Mouse (Mus musculus) megakaryocyte, embryonic 14.5 days (primary cell): ENCODE data around the gene Slc22a23.

Experiments
- FLI1 ChIP-seq: IDR thresholded peaks from 2 replicates; pipeline ENCODE4 v1.6.1; 2012; ENCODE audit warnings: low read length, inconsistent platforms, mixed read lengths
- GATA1 ChIP-seq: IDR thresholded peaks from 3 replicates; pipeline ENCODE4 v1.6.1; 2012; ENCODE audit warnings: mixed read lengths, low read length, inconsistent platforms, borderline replicate concordance

GRCm38 (mm10) chr13:34332762-34333161, 12.2 kb downstream of the Slc22a23 start:
- TF ChIP-seq GATA1 (peak; percentile 97), FLI1 (no peak)
